Mouse (Mus musculus): Measurements from ENCODE around the gene Gm4969. TPM values are rescaled to one million over a fixed set of nuclear protein-coding genes. Genes with fewer than 3 reads are reported as not detected.

Gm4969 gene
- polyA plus RNA-seq, 1 experiment: 0.80 TPM

GRCm38 (mm10) chr7:19092381-19093173, 25.6 kb downstream of the Gm4969 start:
- peaks cover 1% of the 10 kb centered on the region; the same call in 1 of the 2 replicates for H3K27me3 ChIP-seq (ENCODE audit: control insufficient read depth, insufficient read depth, low read length)
- H3K27ac ChIP-seq (ENCODE audit: insufficient read depth, low read length): no peak overlapping the region
- H3K4me1 ChIP-seq (ENCODE audit: control insufficient read depth, insufficient read depth, low read length): no peaks in the 10 kb centered on the region
- H3K4me3 ChIP-seq (replicated peaks; ENCODE audit: insufficient read depth, low read depth, low read length): no peak overlapping the region
- DNase-seq: no peak
- 20% methylated on average over 38 of the region's 38 CpGs for WGBS
- TF ChIP-seq CTCF (IDR thresholded peaks at IDR 0.05; ENCODE audit: borderline replicate concordance, insufficient read depth, low read depth, low read length) (no peak), POLR2A (IDR thresholded peaks at IDR 0.05; ENCODE audit: borderline replicate concordance, insufficient read depth, low read length) (no peak)

- H3K4me3 ChIP-seq (replicated peaks; ENCODE audit: insufficient read depth, low read depth, low read length): no peak overlapping the region
- no peak for DNase-seq
- H3K4me1 ChIP-seq (ENCODE audit: control insufficient read depth, insufficient read depth, low read length): no peaks in the 10 kb centered on the region
- H3K27me3 ChIP-seq (ENCODE audit: control insufficient read depth, insufficient read depth, low read length): peaks cover 1% of the 10 kb centered on the region; the same call in 1 of the 2 replicates
- 68% methylated on average over 17 of the region's 17 CpGs for WGBS
- TF ChIP-seq CTCF (IDR thresholded peaks at IDR 0.05; ENCODE audit: borderline replicate concordance, insufficient read depth, low read depth, low read length) (no peak), POLR2A (IDR thresholded peaks at IDR 0.05; ENCODE audit: borderline replicate concordance, insufficient read depth, low read length) (no peak)
- no peak overlapping the region for H3K27ac ChIP-seq (ENCODE audit: insufficient read depth, low read length)
Measured at GRCm38 (mm10) chr7:19091913-19092312, 26.3 kb downstream of the Gm4969 start.

- Histone ChIP-seq H3K4me1 (ENCODE audit: control insufficient read depth, insufficient read depth, low read length) (no peaks in the 10 kb centered on the region), H3K27ac (ENCODE audit: insufficient read depth, low read length) (no peak overlapping the region), H3K4me3 (replicated peaks; ENCODE audit: insufficient read depth, low read depth, low read length) (no peak overlapping the region), H3K27me3 (ENCODE audit: control insufficient read depth, insufficient read depth, low read length) (no peaks in the 10 kb centered on the region)
- DNase-seq: peak; percentile 43 to 52
- TF ChIP-seq CTCF (IDR thresholded peaks at IDR 0.05; ENCODE audit: borderline replicate concordance, insufficient read depth, low read depth, low read length) (peak; percentile 71), POLR2A (IDR thresholded peaks at IDR 0.05; ENCODE audit: borderline replicate concordance, insufficient read depth, low read length) (no peak)
- 34% methylated on average over 10 of the region's 10 CpGs for WGBS
Measured at GRCm38 (mm10) chr7:19088813-19089212, 29.4 kb downstream of the Gm4969 start.

- Histone ChIP-seq H3K27ac (ENCODE audit: insufficient read depth, low read length) (no peak overlapping the region), H3K4me3 (replicated peaks; ENCODE audit: insufficient read depth, low read depth, low read length) (no peak overlapping the region), H3K27me3 (ENCODE audit: control insufficient read depth, insufficient read depth, low read length) (no peaks in the 10 kb centered on the region), H3K4me1 (ENCODE audit: control insufficient read depth, insufficient read depth, low read length) (no peaks in the 10 kb centered on the region)
- no peak for DNase-seq
- TF ChIP-seq POLR2A (IDR thresholded peaks at IDR 0.05; ENCODE audit: borderline replicate concordance, insufficient read depth, low read length) (no peak), CTCF (IDR thresholded peaks at IDR 0.05; ENCODE audit: borderline replicate concordance, insufficient read depth, low read depth, low read length) (no peak)
- 78% methylated on average over 18 of the region's 18 CpGs for WGBS
Measured at GRCm38 (mm10) chr7:19086760-19087159, 31.4 kb downstream of the Gm4969 start.

GRCm38 (mm10) chr7:19086042-19086441, 32.1 kb downstream of the Gm4969 start:
- Histone ChIP-seq H3K4me3 (replicated peaks; ENCODE audit: insufficient read depth, low read depth, low read length) (no peak overlapping the region), H3K27me3 (ENCODE audit: control insufficient read depth, insufficient read depth, low read length) (no peaks in the 10 kb centered on the region)
- WGBS: 29% methylated on average over 14 of the region's 14 CpGs

GRCm38 (mm10) chr7:19085495-19085894, 32.7 kb downstream of the Gm4969 start:
- Histone ChIP-seq H3K27me3 (ENCODE audit: control insufficient read depth, insufficient read depth, low read length) (no peaks in the 10 kb centered on the region), H3K27ac (ENCODE audit: insufficient read depth, low read length) (no peak overlapping the region), H3K4me3 (replicated peaks; ENCODE audit: insufficient read depth, low read depth, low read length) (no peak overlapping the region), H3K4me1 (ENCODE audit: control insufficient read depth, insufficient read depth, low read length) (no peaks in the 10 kb centered on the region)
- no peak for TF ChIP-seq POLR2A (IDR thresholded peaks at IDR 0.05; ENCODE audit: borderline replicate concordance, insufficient read depth, low read length)
- no peak for TF ChIP-seq CTCF (IDR thresholded peaks at IDR 0.05; ENCODE audit: borderline replicate concordance, insufficient read depth, low read depth, low read length)
- 25% methylated on average over 6 of the region's 6 CpGs for WGBS
- DNase-seq: no peak

More at GRCm38 (mm10) chr7:19086042-19086441, 32.1 kb downstream of the Gm4969 start:
- no peak overlapping the region for H3K27ac ChIP-seq (ENCODE audit: insufficient read depth, low read length)
- no peaks in the 10 kb centered on the region for H3K4me1 ChIP-seq (ENCODE audit: control insufficient read depth, insufficient read depth, low read length)
- TF ChIP-seq POLR2A (IDR thresholded peaks at IDR 0.05; ENCODE audit: borderline replicate concordance, insufficient read depth, low read length): no peak
- no peak for TF ChIP-seq CTCF (IDR thresholded peaks at IDR 0.05; ENCODE audit: borderline replicate concordance, insufficient read depth, low read depth, low read length)
- DNase-seq: no peak

GRCm38 (mm10) chr7:19084921-19085473, 33.2 kb downstream of the Gm4969 start:
- H3K4me1 ChIP-seq (ENCODE audit: control insufficient read depth, insufficient read depth, low read length): no peaks in the 10 kb centered on the region; the same call in 1 of the 2 replicates
- H3K4me3 ChIP-seq (replicated peaks; ENCODE audit: insufficient read depth, low read depth, low read length): no peak overlapping the region
- 36% methylated on average over 9 of the region's 9 CpGs for WGBS

More at GRCm38 (mm10) chr7:19084921-19085473, 33.2 kb downstream of the Gm4969 start:
- no peak overlapping the region for H3K27ac ChIP-seq (ENCODE audit: insufficient read depth, low read length)
- H3K27me3 ChIP-seq (ENCODE audit: control insufficient read depth, insufficient read depth, low read length): no peaks in the 10 kb centered on the region
- TF ChIP-seq CTCF (IDR thresholded peaks at IDR 0.05; ENCODE audit: borderline replicate concordance, insufficient read depth, low read depth, low read length) (no peak), POLR2A (IDR thresholded peaks at IDR 0.05; ENCODE audit: borderline replicate concordance, insufficient read depth, low read length) (no peak)
- no peak for DNase-seq
